38 mouse cellular contexts compared by ENCODE assay signal in the genomic region with DNA sequence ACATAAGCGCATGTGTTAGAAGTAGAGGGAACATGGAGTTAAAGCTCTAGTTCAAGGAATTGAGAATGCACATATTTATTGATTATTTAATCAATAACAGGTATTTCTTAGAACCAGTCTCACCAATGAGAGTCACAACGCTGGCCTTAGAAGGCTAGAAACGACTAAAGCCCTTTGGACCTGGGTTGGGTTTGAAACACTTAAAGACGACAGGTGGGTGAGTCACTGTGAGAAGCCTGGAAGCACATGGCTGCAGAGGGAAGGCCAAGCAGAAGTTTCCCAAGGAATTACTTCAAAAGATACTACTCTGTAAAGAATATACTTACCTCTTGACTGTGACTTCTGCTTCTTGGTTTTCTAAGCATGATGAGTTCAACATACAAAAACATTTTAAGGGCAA. TPM values are rescaled to one million over a fixed set of nuclear protein-coding genes. Genes with fewer than 3 reads are reported as not detected.
"Had no signal": no experiment of that assay in that cellular context is flagged by ENCODE, and none has a peak within 500 bp of the region (broad histone marks: within the 10 kb centered on the region; RNA-seq: fewer than 3 reads in every experiment).

No protein-coding gene starts in this region.

- ATAC-seq: forebrain, postnatal 0 days; hindbrain, embryonic 16.5 days; inflammation-experienced regulatory T-cells, adult 6 months; liver, embryonic 12.5 days had no signal

- H3K4me2 ChIP-seq: heart, embryonic 12.5 days; hindbrain, embryonic 12.5 days; hindbrain, embryonic 14.5 days; kidney, embryonic 15.5 days; limb, embryonic 13.5 days; limb, embryonic 15.5 days; liver, embryonic 12.5 days had no signal

- H3K9ac ChIP-seq: forebrain, postnatal 0 days; heart, embryonic 12.5 days; hindbrain, embryonic 12.5 days; hindbrain, embryonic 14.5 days; kidney, embryonic 15.5 days; limb, embryonic 13.5 days; limb, embryonic 15.5 days; liver, embryonic 12.5 days had no signal

- H3K27me3 ChIP-seq: heart, embryonic 12.5 days; hindbrain, embryonic 12.5 days; kidney, embryonic 15.5 days; limb, embryonic 13.5 days; limb, embryonic 15.5 days; liver, embryonic 12.5 days had no signal

- H3K4me3 ChIP-seq: heart, embryonic 10.5 days; heart, embryonic 12.5 days; hindbrain, embryonic 10.5 days; hindbrain, embryonic 12.5 days; kidney, embryonic 15.5 days; layer of hippocampus, adult 2 months; left cerebral cortex, adult 2 months; limb, embryonic 13.5 days; limb, embryonic 15.5 days; liver, embryonic 12.5 days had no signal

- H3K9me3 ChIP-seq: heart, embryonic 10.5 days; heart, embryonic 12.5 days; hindbrain, embryonic 10.5 days; hindbrain, embryonic 12.5 days; kidney, embryonic 15.5 days; limb, embryonic 13.5 days; limb, embryonic 15.5 days; liver, embryonic 12.5 days had no signal

- DNase-seq: forebrain, postnatal 0 days; gastrocnemius, postnatal 14 days; gastrocnemius, postnatal 36 days; heart, adult 18-20 months; heart, postnatal 10 days; heart, postnatal 4 days; kidney, adult 11 months; kidney, adult 2 months; kidney, adult 9 months; kidney, postnatal 14 days; kidney, postnatal 36 days; left cerebral cortex, postnatal 4 days had no signal

- H3K4me1 ChIP-seq: heart, embryonic 10.5 days; heart, embryonic 12.5 days; hindbrain, embryonic 10.5 days; hindbrain, embryonic 12.5 days; kidney, embryonic 15.5 days; limb, embryonic 13.5 days; limb, embryonic 15.5 days; liver, embryonic 12.5 days had no signal

- H3K36me3 ChIP-seq: heart, embryonic 10.5 days; heart, embryonic 12.5 days; hindbrain, embryonic 10.5 days; hindbrain, embryonic 12.5 days; kidney, embryonic 15.5 days; limb, embryonic 13.5 days; limb, embryonic 15.5 days; liver, embryonic 12.5 days had no signal

- H3K27ac ChIP-seq: heart, embryonic 10.5 days; hindbrain, embryonic 10.5 days; hindbrain, embryonic 12.5 days; hindbrain, embryonic 14.5 days; kidney, embryonic 15.5 days; kidney, postnatal 0 days; layer of hippocampus, adult 2 months; left cerebral cortex, adult 2 months; limb, embryonic 13.5 days; limb, embryonic 15.5 days; liver, embryonic 12.5 days had no signal

RNA-seq across cellular contexts. Expression of gene Olfr653, which starts 3.7 kb away (rescaled TPM):
- total RNA-seq: forebrain, postnatal 0 days; gastrocnemius, adult 18-20 months; gastrocnemius, adult 8-10 months; gastrocnemius, postnatal 14 days; gastrocnemius, postnatal 36 days; heart, adult 18-20 months; heart, adult 8-10 months; heart, postnatal 10 days; heart, postnatal 25 days; heart, postnatal 4 days; layer of hippocampus, adult 2 months; layer of hippocampus, postnatal 10 days; layer of hippocampus, postnatal 25 days; left cerebral cortex, adult 2 months; left cerebral cortex, postnatal 14 days; left cerebral cortex, postnatal 4 days; liver, adult 2 months had no signal
- polyA plus RNA-seq: forebrain, postnatal 0 days; gonadal fat pad, adult 2 months; heart, embryonic 10.5 days; heart, embryonic 12.5 days; heart, embryonic 14.5 days; heart, embryonic 16.5 days; hindbrain, embryonic 10.5 days; hindbrain, embryonic 12.5 days; hindbrain, embryonic 16.5 days; inflammation-experienced regulatory T-cells, adult 6 months; kidney, adult 2 months; kidney, embryonic 15.5 days; kidney, postnatal 0 days; limb, embryonic 11.5 days; limb, embryonic 13.5 days; limb, embryonic 15.5 days; liver, adult 2 months; liver, embryonic 12.5 days had no signal

RNA-seq across cellular contexts. Expression of gene Olfr654, which starts 6.0 kb away (rescaled TPM):
- total RNA-seq: gastrocnemius, adult 18-20 months; gastrocnemius, adult 8-10 months; gastrocnemius, postnatal 14 days; gastrocnemius, postnatal 36 days; heart, adult 18-20 months; heart, adult 8-10 months; heart, postnatal 10 days; heart, postnatal 25 days; heart, postnatal 4 days; layer of hippocampus, adult 2 months; layer of hippocampus, postnatal 10 days; layer of hippocampus, postnatal 25 days; left cerebral cortex, adult 2 months; left cerebral cortex, postnatal 14 days; left cerebral cortex, postnatal 4 days; liver, adult 2 months had no signal
- polyA plus RNA-seq: forebrain, postnatal 0 days; gonadal fat pad, adult 2 months; heart, embryonic 10.5 days; heart, embryonic 12.5 days; heart, embryonic 14.5 days; heart, embryonic 16.5 days; hindbrain, embryonic 10.5 days; hindbrain, embryonic 12.5 days; hindbrain, embryonic 14.5 days; hindbrain, embryonic 16.5 days; inflammation-experienced regulatory T-cells, adult 6 months; kidney, adult 2 months; kidney, embryonic 15.5 days; kidney, postnatal 0 days; limb, embryonic 11.5 days; limb, embryonic 13.5 days; limb, embryonic 15.5 days; liver, adult 2 months; liver, embryonic 12.5 days had no signal

RNA-seq across cellular contexts. Expression of gene Olfr652, which starts 20.1 kb away (rescaled TPM):
- total RNA-seq: forebrain, postnatal 0 days; gastrocnemius, adult 18-20 months; gastrocnemius, adult 8-10 months; gastrocnemius, postnatal 14 days; gastrocnemius, postnatal 36 days; heart, adult 18-20 months; heart, adult 8-10 months; heart, postnatal 10 days; heart, postnatal 25 days; heart, postnatal 4 days; layer of hippocampus, adult 2 months; layer of hippocampus, postnatal 10 days; layer of hippocampus, postnatal 25 days; left cerebral cortex, adult 2 months; left cerebral cortex, postnatal 14 days; left cerebral cortex, postnatal 4 days; liver, adult 2 months had no signal
- polyA plus RNA-seq: forebrain, postnatal 0 days; gonadal fat pad, adult 2 months; heart, embryonic 10.5 days; heart, embryonic 12.5 days; heart, embryonic 14.5 days; heart, embryonic 16.5 days; hindbrain, embryonic 10.5 days; hindbrain, embryonic 12.5 days; kidney, adult 2 months; kidney, embryonic 15.5 days; kidney, postnatal 0 days; limb, embryonic 11.5 days; limb, embryonic 13.5 days; limb, embryonic 15.5 days; liver, adult 2 months; liver, embryonic 12.5 days had no signal

RNA-seq across cellular contexts. Expression of gene Olfr655, which starts 20.7 kb away (rescaled TPM):
- total RNA-seq: forebrain, postnatal 0 days; gastrocnemius, adult 18-20 months; gastrocnemius, adult 8-10 months; gastrocnemius, postnatal 14 days; gastrocnemius, postnatal 36 days; heart, adult 18-20 months; heart, adult 8-10 months; heart, postnatal 10 days; heart, postnatal 25 days; heart, postnatal 4 days; layer of hippocampus, adult 2 months; layer of hippocampus, postnatal 10 days; layer of hippocampus, postnatal 25 days; left cerebral cortex, adult 2 months; left cerebral cortex, postnatal 14 days; left cerebral cortex, postnatal 4 days; liver, adult 2 months had no signal
- polyA plus RNA-seq: forebrain, postnatal 0 days; gonadal fat pad, adult 2 months; heart, embryonic 10.5 days; heart, embryonic 12.5 days; heart, embryonic 14.5 days; heart, embryonic 16.5 days; hindbrain, embryonic 10.5 days; hindbrain, embryonic 12.5 days; hindbrain, embryonic 16.5 days; inflammation-experienced regulatory T-cells, adult 6 months; kidney, adult 2 months; kidney, embryonic 15.5 days; kidney, postnatal 0 days; limb, embryonic 11.5 days; limb, embryonic 13.5 days; limb, embryonic 15.5 days; liver, adult 2 months; liver, embryonic 12.5 days had no signal

RNA-seq across cellular contexts. Expression of gene Olfr651, which starts 30.9 kb away (rescaled TPM):
- total RNA-seq: forebrain, postnatal 0 days; gastrocnemius, adult 18-20 months; gastrocnemius, adult 8-10 months; gastrocnemius, postnatal 14 days; gastrocnemius, postnatal 36 days; heart, adult 18-20 months; heart, adult 8-10 months; heart, postnatal 10 days; heart, postnatal 25 days; heart, postnatal 4 days; layer of hippocampus, adult 2 months; layer of hippocampus, postnatal 10 days; layer of hippocampus, postnatal 25 days; left cerebral cortex, adult 2 months; left cerebral cortex, postnatal 14 days; left cerebral cortex, postnatal 4 days; liver, adult 2 months had no signal
- polyA plus RNA-seq: forebrain, postnatal 0 days; gonadal fat pad, adult 2 months; heart, embryonic 10.5 days; heart, embryonic 12.5 days; heart, embryonic 14.5 days; heart, embryonic 16.5 days; hindbrain, embryonic 10.5 days; hindbrain, embryonic 12.5 days; hindbrain, embryonic 14.5 days; hindbrain, embryonic 16.5 days; inflammation-experienced regulatory T-cells, adult 6 months; kidney, adult 2 months; kidney, embryonic 15.5 days; kidney, postnatal 0 days; limb, embryonic 11.5 days; limb, embryonic 13.5 days; limb, embryonic 15.5 days; liver, adult 2 months; liver, embryonic 12.5 days had no signal
